Mouse (Mus musculus): ENCODE results near the gene Plxnc1. TPM values are rescaled to one million over a fixed set of nuclear protein-coding genes. Genes with fewer than 3 reads are reported as not detected.

Plxnc1 gene
- total RNA-seq (2014; rRNA removed) (47.9 and 70.2 TPM in 2 replicates), polyA plus RNA-seq (2015; fragmentation: Nextera tagmentation; extraction: Ambion mirVana) (5.8 and 11.5 TPM in 2 replicates)

GRCm38 (mm10) chr10:94944691-94945205 is at the start of gene Plxnc1:
TSS of gene Plxnc1 (minus strand) at chr10:94944835.
- Histone ChIP-seq H3K4me1 (ENCODE audit: insufficient read depth) (peaks cover 11% of the 10 kb centered on the region; the same call in 1 of the 2 replicates), H3K36me3 (ENCODE audit: insufficient read depth) (no peaks in the 10 kb centered on the region), H3K27ac (ENCODE audit: low read depth, low read length) (peak within 1 kb of the TSS; percentile 91), H3K9ac (peak within 1 kb of the TSS; percentile 92), H3K4me2 (ENCODE audit: low read depth) (peak within 1 kb of the TSS; percentile 83), H3K4me3 (ENCODE audit: low read depth, low read length) (peak within 1 kb of the TSS; percentile 93), H3K27me3 (ENCODE audit: insufficient read depth, low read length) (no peaks in the 10 kb centered on the region; the same call in 1 of the 2 replicates), H3K9me3 (ENCODE audit: low read length) (no peaks in the 10 kb centered on the region)
- DNase-seq, result peak; percentile 80
- no peak for TF ChIP-seq CTCF (IDR thresholded peaks at IDR 0.05; ENCODE audit: low read depth)
- 4% methylated on average over 42 of the region's 57 CpGs for WGBS
- peak; percentile 75 for ATAC-seq

- no peaks in the 10 kb centered on the region for H3K27me3 ChIP-seq (ENCODE audit: insufficient read depth, low read length)
- H3K36me3 ChIP-seq (ENCODE audit: insufficient read depth), result no peaks in the 10 kb centered on the region
- no peak overlapping the region for H3K9ac ChIP-seq
- H3K4me3 ChIP-seq (ENCODE audit: low read depth, low read length), result no peak overlapping the region
- 10% methylated on average over 9 of the region's 9 CpGs for WGBS
- H3K4me2 ChIP-seq (ENCODE audit: low read depth), result peak overlapping the region; percentile 48
- peaks cover 10% of the 10 kb centered on the region; the same call in 1 of the 2 replicates for H3K4me1 ChIP-seq (ENCODE audit: insufficient read depth)
- no peaks in the 10 kb centered on the region for H3K9me3 ChIP-seq (ENCODE audit: low read length)
- no peak overlapping the region for H3K27ac ChIP-seq (ENCODE audit: low read depth, low read length)
- DNase-seq (peak; percentile 83), ATAC-seq (peak; percentile 46; the same call in 1 of the 2 replicates)
- TF ChIP-seq CTCF (IDR thresholded peaks at IDR 0.05; ENCODE audit: low read depth), result peak; percentile 77
Measured at GRCm38 (mm10) chr10:94992127-94992526, 47.5 kb upstream of the Plxnc1 start.

- H3K4me3 ChIP-seq (ENCODE audit: low read depth, low read length), result peak overlapping the region; percentile 16
- H3K9ac ChIP-seq, result peak overlapping the region; percentile 25; the same call in 1 of the 2 replicates
- TF ChIP-seq CTCF (IDR thresholded peaks at IDR 0.05; ENCODE audit: low read depth), result peak; percentile 85
- H3K36me3 ChIP-seq (ENCODE audit: insufficient read depth), result no peaks in the 10 kb centered on the region
- no peaks in the 10 kb centered on the region for H3K27me3 ChIP-seq (ENCODE audit: insufficient read depth, low read length)
- H3K4me2 ChIP-seq (ENCODE audit: low read depth), result peak overlapping the region; percentile 48
- H3K9me3 ChIP-seq (ENCODE audit: low read length), result no peaks in the 10 kb centered on the region
- DNase-seq (peak; percentile 93), ATAC-seq (peak; percentile 68)
- peak overlapping the region; percentile 72 for H3K27ac ChIP-seq (ENCODE audit: low read depth, low read length)
- 6% methylated on average over 17 of the region's 17 CpGs for WGBS
- H3K4me1 ChIP-seq (ENCODE audit: insufficient read depth), result peaks cover 10% of the 10 kb centered on the region; the same call in 1 of the 2 replicates
Measured at GRCm38 (mm10) chr10:94991564-94992097, 47.0 kb upstream of the Plxnc1 start.

GRCm38 (mm10) chr10:94990768-94991563 is 46.3 kb upstream of the Plxnc1 start:
- no peaks in the 10 kb centered on the region for H3K36me3 ChIP-seq (ENCODE audit: insufficient read depth)
- DNase-seq (peak; percentile 85), ATAC-seq (peak; percentile 76)
- no peak for TF ChIP-seq CTCF (IDR thresholded peaks at IDR 0.05; ENCODE audit: low read depth)
- 13% methylated on average over 17 of the region's 17 CpGs for WGBS
- H3K4me3 ChIP-seq (ENCODE audit: low read depth, low read length), result peak overlapping the region; percentile 16
- H3K9ac ChIP-seq, result peak overlapping the region; percentile 25; the same call in 1 of the 2 replicates
- H3K4me1 ChIP-seq (ENCODE audit: insufficient read depth), result peaks cover 10% of the 10 kb centered on the region; the same call in 1 of the 2 replicates
- H3K9me3 ChIP-seq (ENCODE audit: low read length), result no peaks in the 10 kb centered on the region
- H3K27ac ChIP-seq (ENCODE audit: low read depth, low read length), result peak overlapping the region; percentile 72
- peak overlapping the region; percentile 48 for H3K4me2 ChIP-seq (ENCODE audit: low read depth)
- no peaks in the 10 kb centered on the region for H3K27me3 ChIP-seq (ENCODE audit: insufficient read depth, low read length)

GRCm38 (mm10) chr10:94989321-94989720 is 44.7 kb upstream of the Plxnc1 start:
- H3K27ac ChIP-seq (ENCODE audit: low read depth, low read length), result no peak overlapping the region
- H3K9me3 ChIP-seq (ENCODE audit: low read length), result no peaks in the 10 kb centered on the region
- no peak for DNase-seq
- H3K4me3 ChIP-seq (ENCODE audit: low read depth, low read length), result no peak overlapping the region
- no peak for TF ChIP-seq CTCF (IDR thresholded peaks at IDR 0.05; ENCODE audit: low read depth)
- ATAC-seq, result no peak
- peaks cover 10% of the 10 kb centered on the region; the same call in 1 of the 2 replicates for H3K4me1 ChIP-seq (ENCODE audit: insufficient read depth)
- H3K27me3 ChIP-seq (ENCODE audit: insufficient read depth, low read length), result no peaks in the 10 kb centered on the region
- H3K9ac ChIP-seq, result no peak overlapping the region
- H3K4me2 ChIP-seq (ENCODE audit: low read depth), result no peak overlapping the region
- H3K36me3 ChIP-seq (ENCODE audit: insufficient read depth), result no peaks in the 10 kb centered on the region
- 85% methylated on average over 5 of the region's 5 CpGs for WGBS

- no peaks in the 10 kb centered on the region for H3K9me3 ChIP-seq (ENCODE audit: low read length)
- H3K4me3 ChIP-seq (ENCODE audit: low read depth, low read length), result no peak overlapping the region
- TF ChIP-seq CTCF (IDR thresholded peaks at IDR 0.05; ENCODE audit: low read depth), result no peak
- 89% methylated on average over 1 of the region's 1 CpGs for WGBS
- no peaks in the 10 kb centered on the region for H3K36me3 ChIP-seq (ENCODE audit: insufficient read depth)
- H3K4me1 ChIP-seq (ENCODE audit: insufficient read depth), result peaks cover 2% of the 10 kb centered on the region; the same call in 1 of the 2 replicates
- ATAC-seq (no peak), DNase-seq (no peak)
- no peak overlapping the region for H3K4me2 ChIP-seq (ENCODE audit: low read depth)
- no peak overlapping the region for H3K9ac ChIP-seq
- H3K27ac ChIP-seq (ENCODE audit: low read depth, low read length), result no peak overlapping the region
- H3K27me3 ChIP-seq (ENCODE audit: insufficient read depth, low read length), result no peaks in the 10 kb centered on the region
Measured at GRCm38 (mm10) chr10:94985103-94985502, 40.5 kb upstream of the Plxnc1 start.

Measured in forebrain, postnatal 0 days (tissue).